8 mouse cellular contexts compared by ENCODE assay signal in genomic region chr10:76642628-76643434, GRCm38 (mm10). TPM values are rescaled to one million over a fixed set of nuclear protein-coding genes. Genes with fewer than 3 reads are reported as not detected.
DNase-seq lines count a peak whose midpoint lies in the region; ATAC-seq lines count a peak whose summit lies in the region.

No protein-coding gene starts in this region.

- H3K9ac ChIP-seq in lung, embryonic 16.5 days (ENCODE audit: low read length) = peak overlapping the region; percentile 24; the same call in 1 of the 2 replicates
- H3K9ac ChIP-seq in stomach, embryonic 16.5 days (ENCODE audit: low read length) = peak overlapping the region; percentile 56
- no peak overlapping the region for H3K9ac ChIP-seq in forebrain, embryonic 16.5 days (replicated peaks; ENCODE audit: low read depth, low read length)

- H3K9me3 ChIP-seq in lung, embryonic 16.5 days (ENCODE audit: control insufficient read depth, low read length) = no peaks in the 10 kb centered on the region
- no peaks in the 10 kb centered on the region for H3K9me3 ChIP-seq in stomach, embryonic 16.5 days (replicated peaks; ENCODE audit: control insufficient read depth, low read length)
- H3K9me3 ChIP-seq in forebrain, embryonic 16.5 days (ENCODE audit: control insufficient read depth, low read length) = no peaks in the 10 kb centered on the region

- peaks cover 16% of the 10 kb centered on the region for H3K4me1 ChIP-seq in lung, embryonic 16.5 days (replicated peaks; ENCODE audit: control insufficient read depth, insufficient read depth, low read length)
- peaks cover 15% of the 10 kb centered on the region; the same call in 1 of the 2 replicates for H3K4me1 ChIP-seq in stomach, embryonic 16.5 days (ENCODE audit: control insufficient read depth, insufficient read depth, low read length)
- no peaks in the 10 kb centered on the region for H3K4me1 ChIP-seq in forebrain, embryonic 16.5 days (replicated peaks; ENCODE audit: control insufficient read depth, insufficient read depth, low read length)

- H3K27ac ChIP-seq in lung, embryonic 16.5 days (ENCODE audit: low read length) = peak overlapping the region; percentile 97
- peak overlapping the region; percentile 95 for H3K27ac ChIP-seq in stomach, embryonic 16.5 days (ENCODE audit: low read length)
- no peak overlapping the region for H3K27ac ChIP-seq in forebrain, embryonic 16.5 days (ENCODE audit: low read length)

- DNase-seq in lung, adult 18-20 months = no peak
- DNase-seq in gastrocnemius, postnatal 14 days = peak; percentile 82
- peak; percentile 67 to 74 for DNase-seq in kidney, postnatal 4 days
- no peak for DNase-seq in MN1 (ENCODE audit: low spot score)
- DNase-seq in layer of hippocampus, adult 9-11 months = no peak

- 49% methylated on average over 9 of the region's 9 CpGs for WGBS in lung, embryonic 16.5 days
- WGBS in stomach, embryonic 16.5 days = 46% methylated on average over 9 of the region's 9 CpGs
- WGBS in forebrain, embryonic 16.5 days = 82% methylated on average over 9 of the region's 9 CpGs

- intact Hi-C loops in gastrocnemius, postnatal 14 days (cut with DNase I; ENCODE audit: low total_unique reads) = no loop called here

- H3K4me3 ChIP-seq in lung, embryonic 16.5 days (ENCODE audit: low read length) = no peak overlapping the region
- H3K4me3 ChIP-seq in stomach, embryonic 16.5 days (replicated peaks; ENCODE audit: low read length) = no peak overlapping the region
- H3K4me3 ChIP-seq in forebrain, embryonic 16.5 days (replicated peaks; ENCODE audit: low read length) = no peak overlapping the region

- no peak overlapping the region for H3K4me2 ChIP-seq in lung, embryonic 16.5 days (ENCODE audit: low read depth, low read length)
- no peak overlapping the region for H3K4me2 ChIP-seq in stomach, embryonic 16.5 days (ENCODE audit: low read depth, low read length)
- no peak overlapping the region for H3K4me2 ChIP-seq in forebrain, embryonic 16.5 days (ENCODE audit: low read length)

- H3K36me3 ChIP-seq in lung, embryonic 16.5 days (ENCODE audit: control insufficient read depth, insufficient read depth, low read length) = no peaks in the 10 kb centered on the region
- no peaks in the 10 kb centered on the region for H3K36me3 ChIP-seq in stomach, embryonic 16.5 days (ENCODE audit: control insufficient read depth, insufficient read depth, low read length)
- H3K36me3 ChIP-seq in forebrain, embryonic 16.5 days (ENCODE audit: control insufficient read depth, insufficient read depth) = no peaks in the 10 kb centered on the region

- no peaks in the 10 kb centered on the region for H3K27me3 ChIP-seq in lung, embryonic 16.5 days (ENCODE audit: control insufficient read depth, insufficient read depth, low read depth, low read length)
- H3K27me3 ChIP-seq in stomach, embryonic 16.5 days (ENCODE audit: control insufficient read depth, insufficient read depth, low read length) = no peaks in the 10 kb centered on the region
- H3K27me3 ChIP-seq in forebrain, embryonic 16.5 days (replicated peaks; ENCODE audit: control insufficient read depth, insufficient read depth, low read length) = no peaks in the 10 kb centered on the region

- peak; percentile 93 for ATAC-seq in lung, embryonic 16.5 days (ENCODE audit: low read depth)
- ATAC-seq in stomach, embryonic 16.5 days (ENCODE audit: insufficient read depth, low FRiP score) = peak; percentile 88
- no peak for ATAC-seq in forebrain, embryonic 16.5 days

RNA-seq across cellular contexts. Expression of gene Col6a2, which starts 19.4 kb away (rescaled TPM):
- polyA plus RNA-seq in lung, embryonic 16.5 days (2015; fragmentation: Nextera tagmentation; extraction: Ambion mirVana) = 282 and 283 TPM in 2 replicates
- 100 to 1,000 TPM; 236 to 279 TPM for total RNA-seq in gastrocnemius, postnatal 14 days (2021)
- 263 and 287 TPM in 2 replicates for polyA plus RNA-seq in stomach, embryonic 16.5 days (2015; fragmentation: Nextera tagmentation; extraction: Ambion mirVana)
- 8.1 and 14.7 TPM in 2 replicates for polyA plus RNA-seq in forebrain, embryonic 16.5 days (2015; fragmentation: Nextera tagmentation; extraction: Ambion mirVana)

Comparison
In these comparisons a context has a peak if more than half of its experiments do, and no peak if none do; other contexts are left out.
1. DNase-seq: peak in gastrocnemius, postnatal 14 days (single experiment) and kidney, postnatal 4 days (2 of 2); none in lung, adult 18-20 months (0 of 2), MN1 (single experiment) and layer of hippocampus, adult 9-11 months (single experiment).
2. RNA of gene Col6a2, which starts 19.4 kb away (polyA plus RNA-seq): 263 to 287 TPM in stomach, embryonic 16.5 days and 282 to 283 TPM in lung, embryonic 16.5 days; 8.1 to 14.7 TPM in forebrain, embryonic 16.5 days; every median in the first group is over 10 times any median in the second.